Mouse (Mus musculus): ENCODE measurements around the gene Ntf5. TPM values are rescaled to one million over a fixed set of nuclear protein-coding genes. Genes with fewer than 3 reads are reported as not detected.
A peak's percentile ranks its signal among the peaks of the same experiment; 100 is the strongest.

Ntf5 gene
- polyA plus RNA-seq (2016; fragmentation: Nextera tagmentation; extraction: Ambion mirVana) = 3.9 and 5.6 TPM in 2 replicates

GRCm38 (mm10) chr7:45413113-45413863 is at the start of gene Ntf5:
Gene Ntf5, plus strand, starts transcription at chr7:45413695.
- peak within 1 kb of the TSS; percentile 41; the same call in 1 of the 2 replicates for H3K27ac ChIP-seq
- H3K27me3 ChIP-seq = peaks cover 99% of the 10 kb centered on the region
- no peaks in the 10 kb centered on the region for H3K36me3 ChIP-seq
- peak within 1 kb of the TSS; percentile 58 for H3K4me3 ChIP-seq (replicated peaks)
- ATAC-seq (ENCODE audit: insufficient number of reproducible peaks, insufficient read depth, low FRiP score, low TSS enrichment, low read depth) = peak; percentile 47
- 2% methylated on average over 42 of the region's 45 CpGs for WGBS
- H3K4me2 ChIP-seq = peak within 1 kb of the TSS; percentile 84
- peak within 1 kb of the TSS; percentile 68 for H3K9ac ChIP-seq (replicated peaks)
- H3K4me1 ChIP-seq (replicated peaks) = peaks cover 34% of the 10 kb centered on the region
- H3K9me3 ChIP-seq = no peaks in the 10 kb centered on the region

- WGBS = 72% methylated on average over 2 of the region's 2 CpGs
- ATAC-seq (ENCODE audit: insufficient number of reproducible peaks, insufficient read depth, low FRiP score, low TSS enrichment, low read depth) = no peak
- peaks cover 29% of the 10 kb centered on the region for H3K4me1 ChIP-seq (replicated peaks)
- H3K27me3 ChIP-seq = peaks cover 87% of the 10 kb centered on the region
- H3K4me3 ChIP-seq (replicated peaks) = no peak overlapping the region
- H3K27ac ChIP-seq = no peak overlapping the region
- no peaks in the 10 kb centered on the region for H3K9me3 ChIP-seq
- H3K36me3 ChIP-seq = no peaks in the 10 kb centered on the region
- H3K9ac ChIP-seq (replicated peaks) = no peak overlapping the region
- H3K4me2 ChIP-seq = no peak overlapping the region
Observed at GRCm38 (mm10) chr7:45363983-45364382, 49.5 kb upstream of the Ntf5 start.

DNA sequence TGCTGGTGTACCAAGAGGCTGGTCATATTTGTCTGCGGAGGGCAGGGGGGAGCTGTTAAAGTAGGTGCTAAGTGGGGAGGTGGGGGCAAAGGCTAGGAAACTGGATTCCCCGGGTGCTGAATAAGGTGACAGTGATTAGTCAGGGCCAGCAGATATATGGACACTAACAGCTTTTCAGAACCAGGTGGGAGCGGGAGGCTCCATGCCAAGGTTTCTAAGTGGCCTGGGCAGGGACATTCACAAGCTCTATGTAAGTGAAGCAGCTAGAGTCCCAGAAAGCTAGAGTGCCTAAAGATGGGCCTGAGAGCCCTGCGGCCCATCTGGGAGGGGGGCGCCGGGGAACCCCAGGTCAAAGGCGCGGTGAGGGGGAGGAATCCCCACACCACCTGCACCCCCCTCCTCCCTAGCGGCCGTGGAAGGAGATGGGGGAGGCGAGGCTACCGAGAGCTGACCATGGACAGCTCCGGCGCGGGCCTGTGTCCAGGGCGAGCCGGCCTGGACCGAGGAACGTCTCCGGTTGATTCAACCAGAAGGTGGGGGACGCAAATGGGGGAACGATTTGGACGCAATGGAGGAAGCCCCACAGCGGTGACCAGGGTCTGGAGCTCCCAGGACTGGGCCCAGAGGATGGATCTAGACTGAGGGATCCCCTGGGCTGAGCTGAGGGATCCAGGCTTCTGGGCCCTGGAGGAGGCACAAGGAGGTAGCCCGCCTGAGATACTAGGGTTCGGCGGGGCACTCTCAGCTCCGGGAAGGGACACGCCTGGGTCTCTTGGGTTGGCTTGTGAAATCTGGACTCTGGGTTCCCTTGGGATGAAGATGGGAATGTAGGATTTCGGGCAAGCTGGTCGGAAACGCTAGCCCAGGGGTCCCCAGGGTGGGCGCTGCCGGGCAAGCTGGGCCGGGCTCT is 47.5 kb upstream of the Ntf5 start:
- Histone ChIP-seq H3K36me3 (no peaks in the 10 kb centered on the region), H3K4me3 (replicated peaks) (peak overlapping the region; percentile 66), H3K27me3 (peaks cover 85% of the 10 kb centered on the region), H3K4me1 (replicated peaks) (peaks cover 39% of the 10 kb centered on the region), H3K4me2 (peak overlapping the region; percentile 95), H3K9me3 (no peaks in the 10 kb centered on the region), H3K9ac (replicated peaks) (peak overlapping the region; percentile 74), H3K27ac (no peak overlapping the region)
- 0 out of 2 replicates have a peak, but pooled peaks have one; percentile 5 for ATAC-seq (ENCODE audit: insufficient number of reproducible peaks, insufficient read depth, low FRiP score, low TSS enrichment, low read depth)
- 3% methylated on average over 35 of the region's 35 CpGs for WGBS

GRCm38 (mm10) chr7:45366652-45367019 is 46.9 kb upstream of the Ntf5 start, which contains the start of gene Ppfia3:
Gene Ppfia3, minus strand, starts transcription at chr7:45367019.
- ATAC-seq (ENCODE audit: insufficient number of reproducible peaks, insufficient read depth, low FRiP score, low TSS enrichment, low read depth) = 0 out of 2 replicates have a peak, but pooled peaks have one; percentile 7
- peak within 1 kb of the TSS; percentile 95 for H3K4me2 ChIP-seq
- no peaks in the 10 kb centered on the region for H3K36me3 ChIP-seq
- WGBS = under 1% methylated on average over 26 of the region's 26 CpGs
- peaks cover 36% of the 10 kb centered on the region for H3K4me1 ChIP-seq (replicated peaks)
- H3K27ac ChIP-seq = no peak within 1 kb of the TSS
- H3K9ac ChIP-seq (replicated peaks) = peak within 1 kb of the TSS; percentile 74
- peak within 1 kb of the TSS; percentile 66 for H3K4me3 ChIP-seq (replicated peaks)
- H3K9me3 ChIP-seq = no peaks in the 10 kb centered on the region
- peaks cover 79% of the 10 kb centered on the region for H3K27me3 ChIP-seq

DNA sequence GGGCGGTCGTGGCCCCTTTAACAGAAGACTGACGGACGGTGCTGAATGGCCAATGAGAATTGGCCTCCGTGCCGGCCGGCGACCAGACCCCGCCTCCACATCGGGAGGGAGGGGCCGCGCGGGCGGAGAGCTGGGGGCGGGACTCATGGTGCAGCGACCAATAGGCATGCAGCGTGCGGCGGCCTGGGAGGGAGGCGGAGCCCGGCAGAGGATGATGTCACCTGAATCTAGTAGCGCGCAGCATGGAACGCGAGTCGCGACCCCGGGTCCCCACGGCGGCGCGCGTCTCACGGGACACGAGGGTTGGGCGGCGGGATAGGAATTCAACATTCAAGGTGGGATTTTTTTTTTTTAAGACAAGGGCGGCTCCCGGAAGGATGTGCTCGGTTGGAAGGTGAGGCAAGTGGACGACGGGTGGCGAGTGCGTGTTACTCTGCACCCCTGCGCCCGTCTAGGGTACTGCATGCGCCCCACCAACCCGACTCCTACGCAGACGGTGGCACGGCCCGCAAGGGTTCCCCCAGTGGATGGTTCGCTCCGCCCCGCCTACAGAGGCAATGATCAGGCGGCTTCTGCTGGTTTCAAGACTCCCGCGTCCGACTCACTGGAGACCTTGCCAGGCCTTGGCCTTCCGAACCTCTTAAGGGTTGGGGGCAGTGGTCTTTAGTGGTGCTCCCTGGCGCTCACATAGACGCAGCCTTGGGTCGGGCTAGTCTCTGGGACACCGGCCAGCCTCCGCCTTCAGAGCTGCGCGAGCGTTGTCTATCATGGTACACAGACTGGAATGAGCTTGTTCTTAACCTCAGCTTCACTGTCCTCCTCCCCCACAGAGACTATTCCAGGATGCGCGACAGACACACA is 46.2 kb upstream of the Ntf5 start:
- peaks cover 30% of the 10 kb centered on the region for H3K4me1 ChIP-seq (replicated peaks)
- peak overlapping the region; percentile 66 for H3K4me3 ChIP-seq (replicated peaks)
- H3K9me3 ChIP-seq = no peaks in the 10 kb centered on the region
- peak overlapping the region; percentile 95 for H3K4me2 ChIP-seq
- peaks cover 3% of the 10 kb centered on the region; the same call in 1 of the 2 replicates for H3K36me3 ChIP-seq
- peak; percentile 75 for ATAC-seq (ENCODE audit: insufficient number of reproducible peaks, insufficient read depth, low FRiP score, low TSS enrichment, low read depth)
- no peak overlapping the region for H3K27ac ChIP-seq
- peaks cover 73% of the 10 kb centered on the region for H3K27me3 ChIP-seq
- 2% methylated on average over 69 of the region's 70 CpGs for WGBS
- H3K9ac ChIP-seq (replicated peaks) = peak overlapping the region; percentile 74

GRCm38 (mm10) chr7:45368178-45368577 is 45.3 kb upstream of the Ntf5 start:
- H3K9ac ChIP-seq (replicated peaks) = no peak overlapping the region
- WGBS = 79% methylated on average over 15 of the region's 15 CpGs

GRCm38 (mm10) chr7:45369022-45369745 is 44.3 kb upstream of the Ntf5 start:
- Histone ChIP-seq H3K9ac (replicated peaks) (no peak overlapping the region), H3K27ac (no peak overlapping the region), H3K9me3 (no peaks in the 10 kb centered on the region), H3K4me2 (no peak overlapping the region), H3K4me3 (replicated peaks) (peak overlapping the region; percentile 53), H3K4me1 (replicated peaks) (peaks cover 27% of the 10 kb centered on the region), H3K27me3 (peaks cover 54% of the 10 kb centered on the region), H3K36me3 (peaks cover 22% of the 10 kb centered on the region)
- 72% methylated on average over 16 of the region's 16 CpGs for WGBS
- no peak for ATAC-seq (ENCODE audit: insufficient number of reproducible peaks, insufficient read depth, low FRiP score, low TSS enrichment, low read depth)

More at GRCm38 (mm10) chr7:45368178-45368577, 45.3 kb upstream of the Ntf5 start:
- peaks cover 64% of the 10 kb centered on the region for H3K27me3 ChIP-seq
- peak overlapping the region; percentile 95 for H3K4me2 ChIP-seq
- peaks cover 12% of the 10 kb centered on the region for H3K36me3 ChIP-seq
- peaks cover 27% of the 10 kb centered on the region for H3K4me1 ChIP-seq (replicated peaks)
- ATAC-seq (ENCODE audit: insufficient number of reproducible peaks, insufficient read depth, low FRiP score, low TSS enrichment, low read depth) = no peak
- H3K9me3 ChIP-seq = no peaks in the 10 kb centered on the region
- H3K4me3 ChIP-seq (replicated peaks) = peak overlapping the region; percentile 66; the same call in 1 of the 2 replicates
- H3K27ac ChIP-seq = no peak overlapping the region

DNA sequence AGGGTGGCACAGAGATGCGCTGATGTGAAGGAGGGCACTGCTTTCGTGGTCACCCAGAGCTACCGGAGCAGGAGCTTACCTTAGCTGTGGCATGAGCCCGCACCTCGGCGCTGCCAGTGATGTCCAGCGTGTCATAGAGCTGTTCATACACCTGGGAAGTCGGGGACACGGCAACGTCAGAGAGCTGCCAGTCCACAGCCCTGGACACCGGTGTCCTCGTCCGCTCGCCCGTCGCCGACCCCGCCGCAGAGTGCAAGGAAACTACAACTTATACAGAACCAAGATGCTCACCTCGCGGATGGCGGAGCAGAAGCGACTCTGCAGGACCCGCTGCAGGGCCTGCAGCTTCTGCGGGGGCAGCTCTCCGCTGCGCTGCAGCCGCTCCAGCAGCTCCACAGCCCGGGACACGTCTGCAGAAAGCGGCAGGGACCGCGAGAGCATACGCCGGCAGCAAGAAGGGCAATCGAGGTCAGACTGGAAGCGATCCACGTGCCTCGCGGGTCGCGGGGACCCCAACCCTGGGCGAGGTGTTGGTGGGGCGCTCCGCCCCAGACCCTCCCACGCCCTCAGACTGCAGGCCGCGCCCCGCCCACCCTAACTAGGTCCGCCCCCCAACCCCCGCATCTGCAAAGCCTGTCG is 43.5 kb upstream of the Ntf5 start:
- Histone ChIP-seq H3K27me3 (peaks cover 47% of the 10 kb centered on the region), H3K4me3 (replicated peaks) (peak overlapping the region; percentile 53), H3K27ac (no peak overlapping the region), H3K4me1 (replicated peaks) (peaks cover 27% of the 10 kb centered on the region), H3K9me3 (no peaks in the 10 kb centered on the region), H3K36me3 (peaks cover 28% of the 10 kb centered on the region), H3K9ac (replicated peaks) (peak overlapping the region; percentile 48), H3K4me2 (peak overlapping the region; percentile 86)
- 0 out of 2 replicates have a peak, but pooled peaks have one; percentile 2 for ATAC-seq (ENCODE audit: insufficient number of reproducible peaks, insufficient read depth, low FRiP score, low TSS enrichment, low read depth)
- 7% methylated on average over 52 of the region's 52 CpGs for WGBS

- WGBS = 12% methylated on average over 28 of the region's 28 CpGs
- Histone ChIP-seq H3K27me3 (peaks cover 39% of the 10 kb centered on the region), H3K4me3 (replicated peaks) (peak within 1 kb of the TSS; percentile 53), H3K9me3 (no peaks in the 10 kb centered on the region), H3K9ac (replicated peaks) (peak within 1 kb of the TSS; percentile 48), H3K36me3 (peaks cover 34% of the 10 kb centered on the region), H3K4me1 (replicated peaks) (peaks cover 25% of the 10 kb centered on the region), H3K4me2 (peak within 1 kb of the TSS; percentile 86), H3K27ac (no peak within 1 kb of the TSS)
- ATAC-seq (ENCODE audit: insufficient number of reproducible peaks, insufficient read depth, low FRiP score, low TSS enrichment, low read depth) = peak; percentile 29
Observed at GRCm38 (mm10) chr7:45370475-45371311, 42.8 kb upstream of the Ntf5 start, which contains the start of gene Lin7b. Gene Lin7b, minus strand, starts transcription at chr7:45370583.

Data from limb, embryonic 12.5 days (tissue).